Mouse (Mus musculus) G1E (cell line): ENCODE data around the gene Kif5c. TPM values are rescaled to one million over a fixed set of nuclear protein-coding genes. Genes with fewer than 3 reads are reported as not detected.

Source experiments
- ATAC-seq: 2 replicates; pipeline ENCODE4 v1.8.0; 2016; ENCODE audit warnings: mild to moderate bottlenecking; ENCODE audit not compliant: insufficient number of reproducible peaks, poor library complexity, low FRiP score, severe bottlenecking; ENCODE audit errors: extremely low read depth
- DNase-seq: peaks from one replicate; pipeline ENCODE4 v3.0.0; 2012; ENCODE audit warnings: low spot score
- H3K27me3 ChIP-seq: 2 replicates; pipeline ENCODE4 v1.6.1; 2012; ENCODE audit warnings: mild to moderate bottlenecking, low read length, inconsistent platforms; ENCODE audit not compliant: insufficient read depth
- H3K36me3 ChIP-seq: replicated peaks from 2 replicates; pipeline ENCODE3; 2012; ENCODE audit warnings: mild to moderate bottlenecking, inconsistent platforms
- H3K4me1 ChIP-seq: 2 replicates; pipeline ENCODE4 v1.6.1; 2012; ENCODE audit warnings: low read depth, low read length, inconsistent platforms, mixed read lengths; ENCODE audit not compliant: insufficient read depth
- H3K4me3 ChIP-seq: 2 replicates; pipeline ENCODE4 v1.5.1; 2012; ENCODE audit warnings: low read depth, mild to moderate bottlenecking, inconsistent platforms, low read length, moderate library complexity, mixed read lengths
- H3K9me3 ChIP-seq: replicated peaks from 2 replicates; pipeline ENCODE4 v1.6.1; 2012; ENCODE audit warnings: inconsistent platforms
- CTCF ChIP-seq: IDR thresholded peaks from 2 replicates; pipeline ENCODE4 v1.5.1; 2012; ENCODE audit warnings: low read depth, low read length, inconsistent platforms, mixed read lengths
- GATA1 ChIP-seq: IDR thresholded peaks from 2 replicates; pipeline ENCODE4 v1.6.1; 2012; ENCODE audit warnings: borderline replicate concordance, low read length, inconsistent platforms, mixed read lengths
- GATA2 ChIP-seq: IDR thresholded peaks from 2 replicates; pipeline ENCODE4 v1.6.1; 2012; ENCODE audit warnings: low read depth, low read length, inconsistent platforms, borderline replicate concordance
- POLR2AphosphoS5 ChIP-seq: IDR thresholded peaks from 2 replicates; pipeline ENCODE4 v1.6.1; 2012; ENCODE audit warnings: low read depth, low read length, inconsistent platforms; ENCODE audit not compliant: insufficient replicate concordance
- TAL1 ChIP-seq: conservative IDR thresholded peaks from 2 replicates; pipeline ENCODE4 v1.6.1; 2012; ENCODE audit warnings: low read depth, low read length, inconsistent platforms, mixed read lengths
- polyA plus RNA-seq: library from polyadenylated mRNA; stranded (reverse); fragments of >175 nt; gene quantifications from 2 replicates; pipeline ENCODE4 v1.2.3, GENCODE M21; 2012
- total RNA-seq, 2 experiments: library from RNA; stranded (forward) in 1 of 2; stranded (reverse) in 1 of 2; fragments of 200-1000 nt in 1 of 2; fragments of >200 nt in 1 of 2; fragmentation: Nextera tagmentation in 1 of 2; gene quantifications; 2 replicates each; pipeline ENCODE4 v1.2.3; 2014 to 2017

Gene Kif5c
- total and polyA plus RNA-seq, 3 experiments, result 0.02 to 1.8 (median 1.5) TPM

DNA sequence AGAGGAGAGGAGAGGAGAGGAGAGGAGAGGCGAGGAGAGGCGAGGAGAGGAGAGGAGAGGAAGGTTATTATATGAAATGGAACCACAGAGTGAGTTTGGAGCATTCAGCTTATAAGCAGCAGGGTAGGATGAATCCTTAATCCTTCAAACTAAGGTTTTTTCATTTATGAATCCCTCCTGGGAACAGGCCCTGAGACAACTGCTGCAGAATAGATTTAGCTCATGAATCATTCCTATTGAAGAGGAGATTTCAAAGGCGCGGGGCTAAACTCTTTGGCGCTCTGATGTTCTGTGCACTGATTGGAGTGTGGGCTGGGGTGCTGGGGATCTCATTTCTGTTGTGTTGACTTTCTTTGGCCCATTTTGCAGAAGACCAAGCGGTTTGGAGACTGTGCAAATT lies 63.7 kb downstream of the Kif5c start:
- H3K4me3 ChIP-seq, result no peak overlapping the region
- 0 out of 2 replicates have a peak, but pooled peaks cover 4% of the 10 kb centered on the region for H3K27me3 ChIP-seq
- no peak for TF ChIP-seq GATA1
- TF ChIP-seq CTCF, result no peak
- TF ChIP-seq GATA2, result no peak
- no peak for TF ChIP-seq POLR2AphosphoS5
- TF ChIP-seq TAL1, result no peak
- no peaks in the 10 kb centered on the region for H3K9me3 ChIP-seq
- DNase-seq (no peak), ATAC-seq (no peak)
- no peaks in the 10 kb centered on the region for H3K36me3 ChIP-seq
- H3K4me1 ChIP-seq, result no peaks in the 10 kb centered on the region

GRCm38 (mm10) chr2:49684808-49685207 lies 65.7 kb downstream of the Kif5c start:
- no peak for DNase-seq
- TF ChIP-seq CTCF (no peak), GATA1 (no peak), TAL1 (no peak), POLR2AphosphoS5 (no peak), GATA2 (no peak)
- Histone ChIP-seq H3K4me3 (no peak overlapping the region), H3K27me3 (0 out of 2 replicates have a peak, but pooled peaks cover 4% of the 10 kb centered on the region), H3K9me3 (no peaks in the 10 kb centered on the region), H3K36me3 (no peaks in the 10 kb centered on the region), H3K4me1 (no peaks in the 10 kb centered on the region)
- ATAC-seq, result no peak

DNA sequence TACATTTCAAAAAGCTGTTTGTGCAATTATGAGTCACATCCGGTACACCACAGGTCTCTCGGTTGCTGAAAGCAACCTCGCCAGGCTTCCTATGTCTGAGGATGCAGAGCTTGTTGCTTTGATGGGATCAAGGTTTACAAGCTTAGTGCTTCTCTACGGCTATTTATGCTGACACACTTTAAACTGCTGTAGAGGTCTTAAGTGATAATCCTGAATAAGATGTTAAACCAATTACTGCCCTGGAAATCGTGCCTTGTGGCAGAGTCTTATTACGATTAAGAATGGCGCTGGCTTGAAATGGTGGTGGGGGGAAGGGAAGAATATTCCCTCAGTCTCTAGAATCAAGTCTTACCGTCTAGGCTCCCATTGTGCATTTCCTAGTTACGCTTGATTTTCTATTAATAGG lies 71.3 kb downstream of the Kif5c start:
- Histone ChIP-seq H3K4me1 (no peaks in the 10 kb centered on the region), H3K27me3 (peaks cover 5% of the 10 kb centered on the region; the same call in 1 of the 2 replicates), H3K9me3 (no peaks in the 10 kb centered on the region), H3K36me3 (no peaks in the 10 kb centered on the region), H3K4me3 (no peak overlapping the region)
- TF ChIP-seq POLR2AphosphoS5 (no peak), GATA2 (no peak), TAL1 (no peak), GATA1 (no peak), CTCF (no peak)
- no peak for ATAC-seq
- no peak for DNase-seq

DNA sequence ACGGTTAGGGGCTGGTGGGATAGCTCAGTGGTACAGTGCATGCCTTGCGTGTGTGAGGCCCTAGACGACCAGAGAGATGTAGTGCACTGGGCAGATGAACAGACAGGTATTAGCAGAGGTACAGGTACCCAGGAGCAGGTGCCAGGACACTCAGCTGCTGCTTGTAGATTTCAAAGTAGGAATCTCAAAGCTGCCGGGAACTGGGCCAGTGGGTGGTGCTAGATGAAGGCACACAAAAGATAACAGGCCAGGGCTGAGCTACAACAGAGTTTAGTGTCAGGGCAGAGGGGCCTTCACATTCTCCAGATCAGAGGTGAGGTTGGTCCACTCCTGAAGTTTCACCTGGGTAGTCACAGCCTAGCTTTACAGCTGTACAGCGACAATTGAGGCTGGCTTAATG lies 72.3 kb downstream of the Kif5c start:
- Histone ChIP-seq H3K36me3 (no peaks in the 10 kb centered on the region), H3K27me3 (peaks cover 5% of the 10 kb centered on the region; the same call in 1 of the 2 replicates), H3K9me3 (no peaks in the 10 kb centered on the region), H3K4me1 (no peaks in the 10 kb centered on the region), H3K4me3 (no peak overlapping the region)
- DNase-seq (no peak), ATAC-seq (no peak)
- TF ChIP-seq CTCF (no peak), POLR2AphosphoS5 (no peak), TAL1 (no peak), GATA1 (no peak), GATA2 (no peak)

- H3K4me1 ChIP-seq, result no peaks in the 10 kb centered on the region
- ATAC-seq (no peak), DNase-seq (no peak)
- no peaks in the 10 kb centered on the region for H3K36me3 ChIP-seq
- H3K9me3 ChIP-seq, result no peaks in the 10 kb centered on the region
- no peak overlapping the region for H3K4me3 ChIP-seq
- H3K27me3 ChIP-seq, result peaks cover 5% of the 10 kb centered on the region
- no peak for TF ChIP-seq GATA2
- no peak for TF ChIP-seq POLR2AphosphoS5
- no peak for TF ChIP-seq GATA1
- no peak for TF ChIP-seq CTCF
- no peak for TF ChIP-seq TAL1
These were observed 75.6 kb downstream of the Kif5c start for GRCm38 (mm10) chr2:49694727-49695126.

- ATAC-seq, result no peak
- H3K4me1 ChIP-seq, result no peaks in the 10 kb centered on the region
- no peak for DNase-seq
These were observed 76.4 kb downstream of the Kif5c start for GRCm38 (mm10) chr2:49695461-49695860.

GRCm38 (mm10) chr2:49698851-49699250 lies 79.8 kb downstream of the Kif5c start:
- H3K4me1 ChIP-seq, result no peaks in the 10 kb centered on the region
- ATAC-seq (no peak), DNase-seq (no peak)
- H3K27me3 ChIP-seq, result peaks cover 5% of the 10 kb centered on the region
- no peaks in the 10 kb centered on the region for H3K36me3 ChIP-seq
- no peak overlapping the region for H3K4me3 ChIP-seq
- H3K9me3 ChIP-seq, result no peaks in the 10 kb centered on the region
- TF ChIP-seq GATA1 (no peak), POLR2AphosphoS5 (no peak), CTCF (no peak), TAL1 (no peak), GATA2 (no peak)

More at GRCm38 (mm10) chr2:49695461-49695860, 76.4 kb downstream of the Kif5c start:
- no peaks in the 10 kb centered on the region for H3K36me3 ChIP-seq
- TF ChIP-seq POLR2AphosphoS5 (no peak), GATA2 (no peak)
- H3K27me3 ChIP-seq, result peaks cover 5% of the 10 kb centered on the region
- no peaks in the 10 kb centered on the region for H3K9me3 ChIP-seq
- H3K4me3 ChIP-seq, result no peak overlapping the region
